Mouse (Mus musculus) thymus, adult 2 months (tissue): ENCODE data around the gene Syngr4.

Experiments used
- CTCF ChIP-seq: fragments of 200-500 bp; IDR thresholded peaks from 2 replicates; pipeline ENCODE4 v1.5.1; 2012; ENCODE audit warnings: mild to moderate bottlenecking, control low read depth, low read length, moderate library complexity, borderline replicate concordance; ENCODE audit not compliant: control insufficient read depth, poor library complexity, insufficient read depth; ENCODE audit errors: extremely low read depth
- POLR2A ChIP-seq: fragments of 200-500 bp; IDR thresholded peaks from 2 replicates; pipeline ENCODE4 v1.6.1; 2012; ENCODE audit warnings: mild to moderate bottlenecking, low read length, control low read depth, moderate library complexity; ENCODE audit not compliant: control insufficient read depth, poor library complexity, insufficient read depth; ENCODE audit errors: extremely low read depth

DNA sequence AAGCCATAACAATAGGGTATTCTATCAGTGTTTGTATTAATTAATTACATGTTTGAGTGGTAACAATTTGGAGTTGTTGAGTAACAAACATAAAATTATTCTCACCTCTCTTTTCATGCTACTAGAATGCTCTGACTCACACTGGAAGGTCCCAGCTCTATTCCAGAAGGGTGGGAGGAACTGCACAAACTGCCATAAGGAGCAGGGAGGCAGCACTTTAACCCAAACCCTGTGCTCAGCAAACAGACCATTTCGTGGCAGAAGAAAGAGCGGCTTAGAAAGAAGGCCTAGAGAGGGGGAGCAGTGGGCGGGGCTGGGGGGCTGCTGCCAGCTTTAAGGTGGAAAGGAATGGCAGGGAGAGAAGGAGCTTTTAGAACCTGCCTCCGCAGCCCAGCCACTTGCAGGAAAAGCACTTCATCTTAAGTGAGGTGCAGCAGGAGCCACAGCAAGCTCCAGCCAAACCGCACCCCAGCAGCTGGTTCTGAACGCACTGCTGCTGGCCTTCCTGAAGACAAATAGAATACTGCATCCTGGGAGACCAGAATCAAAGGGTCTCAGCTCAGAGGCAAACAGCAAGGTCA is 48.0 kb downstream of the Syngr4 start:
- no peak for TF ChIP-seq POLR2A
- no peak for TF ChIP-seq CTCF
